ENCODE assay signal across 25 mouse cellular contexts in genomic region chr11:118451211-118451610, GRCm38 (mm10). TPM values are rescaled to one million over a fixed set of nuclear protein-coding genes. Genes with fewer than 3 reads are reported as not detected.
DNase-seq lines count a peak whose midpoint lies in the region; TF ChIP-seq lines count a peak whose summit lies in the region.
"Had no signal": no experiment of that assay in that cellular context is flagged by ENCODE, and none has a peak within 500 bp of the region (broad histone marks: within the 10 kb centered on the region; RNA-seq: fewer than 3 reads in every experiment).

No protein-coding gene starts in this region.

- H3K4me1 ChIP-seq in limb, embryonic 10.5 days = peaks cover 19% of the 10 kb centered on the region
- H3K4me1 ChIP-seq: heart, embryonic 15.5 days; hindbrain, embryonic 10.5 days had no signal

- no peak overlapping the region for H3K4me3 ChIP-seq in gastrocnemius, adult 2 months
- no peak overlapping the region for H3K4me3 ChIP-seq in limb, embryonic 10.5 days
- H3K4me3 ChIP-seq: embryonic facial prominence, embryonic 12.5 days; embryonic facial prominence, embryonic 15.5 days; heart, embryonic 12.5 days; heart, embryonic 15.5 days; hindbrain, embryonic 10.5 days; hindbrain, embryonic 13.5 days had no signal

- peak overlapping the region; percentile 32; the same call in 1 of the 2 replicates for H3K27ac ChIP-seq in gastrocnemius, adult 2 months
- no peak overlapping the region for H3K27ac ChIP-seq in limb, embryonic 10.5 days
- H3K27ac ChIP-seq: embryonic facial prominence, embryonic 12.5 days; embryonic facial prominence, embryonic 15.5 days; heart, embryonic 15.5 days; hindbrain, embryonic 10.5 days; hindbrain, embryonic 13.5 days had no signal

- WGBS in limb, embryonic 10.5 days = 87% methylated on average over 6 of the region's 6 CpGs

- intact Hi-C loops in gastrocnemius, adult 2 months (cut with DNase I) = no loop called here
- intact Hi-C loops in left cerebral cortex, postnatal 4 days (cut with DNase I) = no loop called here
- intact Hi-C loops in left cerebral cortex, postnatal 25 days (cut with DNase I) = no loop called here

- no peaks in the 10 kb centered on the region for H3K27me3 ChIP-seq in limb, embryonic 10.5 days (ENCODE audit: low read depth, poor library complexity, severe bottlenecking)
- H3K27me3 ChIP-seq: embryonic facial prominence, embryonic 12.5 days; embryonic facial prominence, embryonic 15.5 days had no signal

- H3K36me3 ChIP-seq in limb, embryonic 10.5 days = no peaks in the 10 kb centered on the region
- H3K36me3 ChIP-seq: embryonic facial prominence, embryonic 12.5 days; heart, embryonic 12.5 days; heart, embryonic 15.5 days; hindbrain, embryonic 10.5 days; hindbrain, embryonic 13.5 days had no signal

- H3K9me3 ChIP-seq in limb, embryonic 10.5 days (replicated peaks) = no peaks in the 10 kb centered on the region
- H3K9me3 ChIP-seq: embryonic facial prominence, embryonic 12.5 days; embryonic facial prominence, embryonic 15.5 days; heart, embryonic 12.5 days; heart, embryonic 15.5 days; hindbrain, embryonic 10.5 days; hindbrain, embryonic 13.5 days had no signal

- peak; percentile 53 for DNase-seq in adrenal gland, adult 2 months
- no peak for DNase-seq in adrenal gland, adult 8-10 months
- DNase-seq in gastrocnemius, adult 2 months = peak; percentile 48
- no peak for DNase-seq in gastrocnemius, postnatal 4 days (ENCODE audit: low spot score in 2 of 2)
- peak; percentile 18 for DNase-seq in left cerebral cortex, postnatal 4 days
- no peak for DNase-seq in left cerebral cortex, postnatal 25 days (ENCODE audit: low spot score in 2 of 2)
- peak; percentile 51 for DNase-seq in adrenal gland, postnatal 25 days
- DNase-seq in limb, embryonic 10.5 days (ENCODE audit: low spot score) = no peak
- DNase-seq: cerebellum, adult 11 months; cerebellum, adult 2 months; cerebellum, adult 9-11 months; cerebellum, postnatal 25 days; forebrain, postnatal 0 days; gastrocnemius, postnatal 10 days; heart, adult 18-20 months; heart, postnatal 10 days; heart, postnatal 36 days had no signal

- TF ChIP-seq CTCF in gastrocnemius, adult 2 months (IDR thresholded peaks at IDR 0.05) = no peak

RNA-seq across cellular contexts. Expression of gene C1qtnf1, which starts 23.2 kb away (rescaled TPM):
- 10 to 100 TPM; 14.8 to 24.8 TPM for total RNA-seq in adrenal gland, adult 2 months (2021)
- polyA plus RNA-seq in adrenal gland, adult 2 months (2012; rRNA removed) = 14.6 and 17.9 TPM in 2 replicates
- total RNA-seq in adrenal gland, adult 8-10 months (2022) = 10 to 100 TPM; 20.4 to 26.2 (median 24.3) TPM
- total RNA-seq in gastrocnemius, adult 2 months (2021) = 10 to 100 TPM in 1 of 2 experiments, 1 to 10 TPM in 1; 7.9 to 12.6 TPM
- 10 to 100 TPM; 33.2 to 37.6 TPM for total RNA-seq in gastrocnemius, postnatal 4 days (2021)
- total RNA-seq in left cerebral cortex, postnatal 4 days (2021) = 1 to 10 TPM; 7.2 to 7.4 TPM
- total RNA-seq in left cerebral cortex, postnatal 25 days (2021) = 1 to 10 TPM; 3.6 to 4.2 TPM
- 11.8 and 18.8 TPM in 2 replicates for total RNA-seq in adrenal gland, postnatal 25 days (2021)
- 1.9 and 3.1 TPM in 2 replicates for polyA plus RNA-seq in limb, embryonic 10.5 days (2016; fragmentation: Nextera tagmentation; extraction: Ambion mirVana)
- total RNA-seq: common myeloid progenitor, adult 5-6 weeks had no signal
- polyA plus RNA-seq: activated CD4-positive, CD25-positive, alpha-beta regulatory T cell, adult 4 months had no signal

RNA-seq across cellular contexts. Expression of gene Engase, which starts 25.4 kb away (rescaled TPM):
- total RNA-seq in adrenal gland, adult 2 months (2021) = 10 to 100 TPM; 10.1 to 17.1 TPM
- 26.4 and 40.6 TPM in 2 replicates for polyA plus RNA-seq in adrenal gland, adult 2 months (2012; rRNA removed)
- total RNA-seq in adrenal gland, adult 8-10 months (2022) = 10 to 100 TPM; 21.9 to 25.7 (median 24.0) TPM
- 1 to 10 TPM; 4.3 to 6.2 TPM for total RNA-seq in gastrocnemius, adult 2 months (2021)
- total RNA-seq in gastrocnemius, postnatal 4 days (2021) = 10 to 100 TPM; 16.0 to 27.7 TPM
- total RNA-seq in left cerebral cortex, postnatal 4 days (2021) = 10 to 100 TPM in 1 of 2 experiments, 1 to 10 TPM in 1; 8.3 to 11.5 TPM
- total RNA-seq in left cerebral cortex, postnatal 25 days (2021) = 10 to 100 TPM; 10.3 to 10.6 TPM
- 19.0 and 32.0 TPM in 2 replicates for total RNA-seq in adrenal gland, postnatal 25 days (2021)
- 7.1 and 8.8 TPM in 2 replicates for polyA plus RNA-seq in limb, embryonic 10.5 days (2016; fragmentation: Nextera tagmentation; extraction: Ambion mirVana)

RNA-seq across cellular contexts. Expression of gene Cant1, which starts 32.3 kb away (rescaled TPM):
- total RNA-seq in adrenal gland, adult 2 months (2021) = 10 to 100 TPM; 28.8 to 35.6 TPM
- 59.5 and 66.8 TPM in 2 replicates for polyA plus RNA-seq in adrenal gland, adult 2 months (2012; rRNA removed)
- total RNA-seq in adrenal gland, adult 8-10 months (2022) = 10 to 100 TPM; 36.8 to 39.6 (median 37.9) TPM
- 10 to 100 TPM; 10.7 to 11.6 TPM for total RNA-seq in gastrocnemius, adult 2 months (2021)
- 10 to 100 TPM; 20.1 to 20.7 TPM for total RNA-seq in gastrocnemius, postnatal 4 days (2021)
- 10 to 100 TPM; 39.7 to 42.3 TPM for total RNA-seq in left cerebral cortex, postnatal 4 days (2021)
- total RNA-seq in left cerebral cortex, postnatal 25 days (2021) = 10 to 100 TPM; 37.4 to 40.7 TPM
- total RNA-seq in adrenal gland, postnatal 25 days (2021) = 35.1 and 40.1 TPM in 2 replicates
- 24.1 and 25.9 TPM in 2 replicates for polyA plus RNA-seq in limb, embryonic 10.5 days (2016; fragmentation: Nextera tagmentation; extraction: Ambion mirVana)

RNA-seq across cellular contexts. Expression of gene Lgals3bp, which starts 49.3 kb away (rescaled TPM):
- total RNA-seq in adrenal gland, adult 2 months (2021) = 100 to 1,000 TPM in 1 of 2 experiments, 10 to 100 TPM in 1; 92.7 to 160 TPM
- 336 and 430 TPM in 2 replicates for polyA plus RNA-seq in adrenal gland, adult 2 months (2012; rRNA removed)
- 100 to 1,000 TPM in 2 of 4 experiments, 10 to 100 TPM in 2; 88.8 to 112 (median 98.8) TPM for total RNA-seq in adrenal gland, adult 8-10 months (2022)
- 10 to 100 TPM; 12.0 to 17.0 TPM for total RNA-seq in gastrocnemius, adult 2 months (2021)
- 10 to 100 TPM; 16.3 to 19.6 TPM for total RNA-seq in gastrocnemius, postnatal 4 days (2021)
- 1 to 10 TPM; 5.0 to 6.2 TPM for total RNA-seq in left cerebral cortex, postnatal 4 days (2021)
- 10 to 100 TPM; 14.2 to 15.2 TPM for total RNA-seq in left cerebral cortex, postnatal 25 days (2021)
- total RNA-seq in adrenal gland, postnatal 25 days (2021) = 57.9 and 86.6 TPM in 2 replicates
- 2.7 and 3.4 TPM in 2 replicates for polyA plus RNA-seq in limb, embryonic 10.5 days (2016; fragmentation: Nextera tagmentation; extraction: Ambion mirVana)

Comparison
In these comparisons a context has a peak if more than half of its experiments do, and no peak if none do; other contexts are left out.
1. DNase-seq: peak in adrenal gland, adult 2 months (single experiment), gastrocnemius, adult 2 months (single experiment), left cerebral cortex, postnatal 4 days (single experiment) and adrenal gland, postnatal 25 days (single experiment); none in adrenal gland, adult 8-10 months (single experiment), gastrocnemius, postnatal 4 days (0 of 2), left cerebral cortex, postnatal 25 days (0 of 2) and limb, embryonic 10.5 days (single experiment).